Mouse (Mus musculus) hindlimb bud, embryonic 11.5 days (tissue): Measurements from ENCODE around the gene Itpa.

ENCODE experiments used
- DNase-seq: peaks from one replicate; pipeline ENCODE4 v3.0.0-alpha.2; 2012; ENCODE audit warnings: low read depth, low spot score; ENCODE audit errors: extremely low spot score

Itpa gene

GRCm38 (mm10) chr2:130655660-130656339, 11.6 kb upstream of the Itpa start:
- no peak for DNase-seq

GRCm38 (mm10) chr2:130656536-130656935, 10.9 kb upstream of the Itpa start:
- no peak for DNase-seq

GRCm38 (mm10) chr2:130657541-130657940, 9.9 kb upstream of the Itpa start:
- DNase-seq: no peak

- no peak for DNase-seq
Measured at GRCm38 (mm10) chr2:130658530-130658929, 8.9 kb upstream of the Itpa start.

- no peak for DNase-seq
Measured at GRCm38 (mm10) chr2:130663342-130663741, 4.1 kb upstream of the Itpa start.

- peak; percentile 90 for DNase-seq
Measured at GRCm38 (mm10) chr2:130664102-130664701, 3.2 kb upstream of the Itpa start, which contains the start of gene Ddrgk1. Gene Ddrgk1 (minus strand): TSS chr2:130664659.

- DNase-seq: no peak
Measured at GRCm38 (mm10) chr2:130677211-130677610, 9.8 kb downstream of the Itpa start.

GRCm38 (mm10) chr2:130679154-130679553, 11.7 kb downstream of the Itpa start:
- no peak for DNase-seq

- DNase-seq: no peak
Measured at GRCm38 (mm10) chr2:130679899-130680298, 12.5 kb downstream of the Itpa start.

GRCm38 (mm10) chr2:130681531-130681930, 14.1 kb downstream of the Itpa start:
- DNase-seq: no peak

GRCm38 (mm10) chr2:130685426-130685825, 18.0 kb downstream of the Itpa start:
- no peak for DNase-seq

GRCm38 (mm10) chr2:130689011-130689410, 21.6 kb downstream of the Itpa start:
- no peak for DNase-seq

- no peak for DNase-seq
Measured at GRCm38 (mm10) chr2:130693563-130693962, 26.2 kb downstream of the Itpa start.

- DNase-seq: no peak
Measured at GRCm38 (mm10) chr2:130696700-130697152, 29.3 kb downstream of the Itpa start.

- DNase-seq: no peak
Measured at GRCm38 (mm10) chr2:130697153-130697810, 29.9 kb downstream of the Itpa start, which contains the start of gene Slc4a11. Gene Slc4a11 (minus strand): TSS chr2:130697519.

GRCm38 (mm10) chr2:130697821-130698266, 30.4 kb downstream of the Itpa start:
- no peak for DNase-seq

- DNase-seq: no peak
Measured at GRCm38 (mm10) chr2:130704040-130705001, 36.9 kb downstream of the Itpa start.

- no peak for DNase-seq
Measured at GRCm38 (mm10) chr2:130705178-130705577, 37.8 kb downstream of the Itpa start.

GRCm38 (mm10) chr2:130706602-130707001, 39.2 kb downstream of the Itpa start:
- no peak for DNase-seq

GRCm38 (mm10) chr2:130707057-130707456, 39.6 kb downstream of the Itpa start:
- no peak for DNase-seq

GRCm38 (mm10) chr2:130717951-130718350, 50.5 kb downstream of the Itpa start:
- no peak for DNase-seq
